Mouse (Mus musculus): ENCODE measurements around the gene Acsl1. TPM values are rescaled to one million over a fixed set of nuclear protein-coding genes. Genes with fewer than 3 reads are reported as not detected.
A peak's percentile ranks its signal among the peaks of the same experiment; 100 is the strongest.

Gene Acsl1
- polyA plus RNA-seq, 1 experiment from 2014 or later, result 15.2 TPM

GRCm38 (mm10) chr8:46478783-46479182 is 7.9 kb downstream of the Acsl1 start:
- H3K4me1 ChIP-seq (replicated peaks), result peaks cover 9% of the 10 kb centered on the region
- H3K27ac ChIP-seq, result no peak overlapping the region
- peaks cover 6% of the 10 kb centered on the region; the same call in 1 of the 2 replicates for H3K27me3 ChIP-seq
- no peak overlapping the region for H3K4me3 ChIP-seq
- no peak for ATAC-seq (ENCODE audit: low FRiP score)
- no peak overlapping the region for H3K4me2 ChIP-seq
- 92% methylated on average over 10 of the region's 10 CpGs for whole genome bisulfite sequencing
- no peaks in the 10 kb centered on the region for H3K36me3 ChIP-seq
- no peaks in the 10 kb centered on the region for H3K9me3 ChIP-seq
- no peak overlapping the region for H3K9ac ChIP-seq

DNA sequence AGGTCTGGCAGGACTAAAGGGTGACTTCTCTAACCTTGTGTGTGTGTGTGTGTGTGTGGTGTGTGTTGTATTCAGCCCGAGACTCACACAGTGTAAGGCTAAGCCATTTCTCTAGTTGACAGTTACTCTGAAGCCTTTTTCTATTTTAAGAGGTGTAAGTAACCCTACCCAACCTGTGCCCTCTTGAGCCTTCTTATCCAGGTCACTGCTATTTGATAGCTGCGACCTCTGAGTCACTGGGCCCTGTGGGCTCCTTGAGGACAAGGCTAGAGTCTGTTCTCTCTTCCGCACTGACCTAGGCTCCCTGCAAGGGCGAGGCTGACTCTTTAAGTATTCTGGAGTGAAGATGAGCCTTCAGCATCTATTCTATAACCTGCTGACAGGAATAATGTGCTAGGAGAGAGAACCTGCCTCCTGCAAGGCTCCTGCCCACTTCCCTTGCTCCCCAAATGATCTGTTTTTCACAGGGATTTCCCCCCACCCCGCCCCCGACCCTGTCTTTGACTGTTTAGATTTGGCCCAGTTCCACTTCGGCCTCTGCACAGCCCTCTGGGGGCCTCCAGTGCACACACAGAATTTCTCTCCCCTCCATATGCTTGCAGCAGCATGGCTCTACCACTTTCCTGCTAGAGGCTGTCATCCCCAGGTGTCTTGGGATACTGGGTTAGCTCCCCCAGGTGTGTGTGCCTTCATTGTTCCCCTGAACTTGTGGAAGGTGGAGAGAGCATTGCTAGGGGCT is 9.1 kb downstream of the Acsl1 start:
- no peak for ATAC-seq (ENCODE audit: low FRiP score)
- H3K4me2 ChIP-seq, result no peak overlapping the region
- 72% methylated on average over 7 of the region's 7 CpGs for WGBS
- H3K9me3 ChIP-seq, result no peaks in the 10 kb centered on the region
- H3K27ac ChIP-seq, result 0 out of 2 replicates have a peak overlapping the region, but pooled peaks have one; percentile 1
- peaks cover 10% of the 10 kb centered on the region; the same call in 1 of the 2 replicates for H3K27me3 ChIP-seq
- H3K36me3 ChIP-seq, result no peaks in the 10 kb centered on the region
- no peak overlapping the region for H3K9ac ChIP-seq
- no peak overlapping the region for H3K4me3 ChIP-seq
- peaks cover 9% of the 10 kb centered on the region for H3K4me1 ChIP-seq (replicated peaks)

DNA sequence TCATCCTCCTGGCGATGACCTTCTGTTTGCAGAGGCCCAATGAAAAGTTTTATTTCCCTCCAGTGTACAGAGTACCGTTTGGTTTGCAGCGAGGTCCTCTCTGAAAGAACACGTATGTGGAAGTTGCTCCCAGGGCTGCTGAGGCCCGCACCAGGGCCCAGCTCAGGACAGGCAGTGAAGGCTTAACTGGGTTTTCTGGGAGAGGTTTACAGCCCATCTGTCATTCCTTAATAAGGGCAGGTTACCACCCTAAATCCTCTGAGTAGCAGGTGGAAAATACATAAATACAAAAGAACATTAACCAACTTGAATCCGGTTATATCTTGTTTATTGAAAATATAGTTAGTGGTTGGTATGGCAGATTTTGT is 9.7 kb downstream of the Acsl1 start:
- ATAC-seq (ENCODE audit: low FRiP score), result no peak
- WGBS, result 72% methylated on average over 6 of the region's 6 CpGs
- H3K27me3 ChIP-seq, result peaks cover 10% of the 10 kb centered on the region; the same call in 1 of the 2 replicates
- H3K4me3 ChIP-seq, result no peak overlapping the region
- H3K4me1 ChIP-seq (replicated peaks), result peaks cover 9% of the 10 kb centered on the region
- no peaks in the 10 kb centered on the region for H3K9me3 ChIP-seq
- H3K36me3 ChIP-seq, result no peaks in the 10 kb centered on the region
- H3K4me2 ChIP-seq, result no peak overlapping the region
- no peak overlapping the region for H3K9ac ChIP-seq
- 0 out of 2 replicates have a peak overlapping the region, but pooled peaks have one; percentile 1 for H3K27ac ChIP-seq

DNA sequence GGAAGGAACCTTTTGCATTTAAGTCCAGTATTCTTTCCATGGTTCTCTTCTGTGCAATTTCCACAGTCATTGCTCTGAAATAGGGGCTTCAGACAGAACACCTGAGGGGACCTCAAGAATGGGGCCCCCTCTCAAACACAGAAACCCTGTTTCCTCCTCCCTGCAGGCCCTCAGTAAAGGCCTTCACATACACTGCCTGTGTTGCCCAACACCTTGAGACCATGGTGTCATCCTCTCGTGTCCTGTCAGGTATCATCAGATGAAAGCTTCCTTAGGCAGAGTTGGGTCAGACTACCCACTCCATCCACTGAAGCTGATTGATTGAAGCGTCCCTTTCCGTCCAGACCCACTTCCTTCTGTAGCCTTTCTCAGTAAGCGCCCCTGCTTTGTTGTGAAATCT is 11.9 kb downstream of the Acsl1 start:
- Histone ChIP-seq H3K27ac (no peak overlapping the region), H3K36me3 (no peaks in the 10 kb centered on the region), H3K27me3 (0 out of 2 replicates have a peak, but pooled peaks cover 5% of the 10 kb centered on the region), H3K9me3 (no peaks in the 10 kb centered on the region), H3K4me3 (no peak overlapping the region), H3K4me2 (no peak overlapping the region), H3K9ac (no peak overlapping the region), H3K4me1 (replicated peaks) (peaks cover 12% of the 10 kb centered on the region)
- WGBS, result 86% methylated on average over 4 of the region's 4 CpGs
- no peak for ATAC-seq (ENCODE audit: low FRiP score)

DNA sequence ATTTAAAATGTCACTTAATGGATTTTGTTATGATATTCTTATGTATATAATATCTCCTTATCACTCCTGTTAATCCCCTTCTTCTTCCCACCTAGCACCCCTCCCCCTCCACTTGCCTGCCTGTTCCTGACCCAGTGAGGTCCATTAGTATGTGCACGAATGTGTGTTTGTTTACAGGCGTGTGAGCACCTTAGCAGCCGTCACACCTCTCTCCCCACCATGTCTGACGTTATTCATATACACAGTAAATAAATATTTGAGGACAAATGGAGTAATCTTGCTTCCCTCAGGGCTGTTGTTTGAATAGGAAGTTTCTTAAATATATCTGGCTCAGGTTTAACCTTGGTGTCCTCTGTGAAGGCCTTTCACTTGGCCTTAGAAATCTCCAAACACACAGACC is 12.4 kb downstream of the Acsl1 start:
- 0 out of 2 replicates have a peak, but pooled peaks cover 5% of the 10 kb centered on the region for H3K27me3 ChIP-seq
- no peak overlapping the region for H3K4me2 ChIP-seq
- H3K4me1 ChIP-seq (replicated peaks), result peaks cover 17% of the 10 kb centered on the region
- no peak overlapping the region for H3K27ac ChIP-seq
- H3K4me3 ChIP-seq, result no peak overlapping the region
- WGBS, result 80% methylated on average over 4 of the region's 4 CpGs
- H3K36me3 ChIP-seq, result no peaks in the 10 kb centered on the region
- ATAC-seq (ENCODE audit: low FRiP score), result no peak
- no peaks in the 10 kb centered on the region for H3K9me3 ChIP-seq
- no peak overlapping the region for H3K9ac ChIP-seq

DNA sequence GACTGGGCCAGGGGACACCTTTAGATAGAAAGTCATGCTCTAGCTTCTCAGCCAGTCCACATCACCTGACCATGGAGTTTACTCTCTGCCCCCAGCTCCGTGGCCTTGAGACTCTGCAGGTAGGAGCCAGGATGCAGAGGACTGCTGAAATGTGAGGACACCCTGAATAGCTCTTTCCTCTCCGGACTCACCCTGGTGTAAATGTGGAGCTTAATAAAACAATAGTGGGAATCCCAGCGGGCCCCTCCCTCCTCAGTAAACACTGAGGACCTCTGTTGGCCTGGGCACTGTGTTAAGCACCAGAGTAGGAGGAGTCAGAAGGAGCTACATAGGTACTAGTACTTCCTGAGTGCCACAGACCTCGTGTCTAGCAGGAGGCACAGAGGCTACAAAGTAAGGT is 13.2 kb downstream of the Acsl1 start:
- 45% methylated on average over 4 of the region's 4 CpGs for WGBS
- peaks cover 19% of the 10 kb centered on the region for H3K4me1 ChIP-seq (replicated peaks)
- no peak overlapping the region for H3K4me2 ChIP-seq
- H3K27ac ChIP-seq, result no peak overlapping the region
- H3K36me3 ChIP-seq, result no peaks in the 10 kb centered on the region
- no peak overlapping the region for H3K9ac ChIP-seq
- no peaks in the 10 kb centered on the region for H3K9me3 ChIP-seq
- no peak overlapping the region for H3K4me3 ChIP-seq
- no peak for ATAC-seq (ENCODE audit: low FRiP score)
- 0 out of 2 replicates have a peak, but pooled peaks cover 5% of the 10 kb centered on the region for H3K27me3 ChIP-seq

DNA sequence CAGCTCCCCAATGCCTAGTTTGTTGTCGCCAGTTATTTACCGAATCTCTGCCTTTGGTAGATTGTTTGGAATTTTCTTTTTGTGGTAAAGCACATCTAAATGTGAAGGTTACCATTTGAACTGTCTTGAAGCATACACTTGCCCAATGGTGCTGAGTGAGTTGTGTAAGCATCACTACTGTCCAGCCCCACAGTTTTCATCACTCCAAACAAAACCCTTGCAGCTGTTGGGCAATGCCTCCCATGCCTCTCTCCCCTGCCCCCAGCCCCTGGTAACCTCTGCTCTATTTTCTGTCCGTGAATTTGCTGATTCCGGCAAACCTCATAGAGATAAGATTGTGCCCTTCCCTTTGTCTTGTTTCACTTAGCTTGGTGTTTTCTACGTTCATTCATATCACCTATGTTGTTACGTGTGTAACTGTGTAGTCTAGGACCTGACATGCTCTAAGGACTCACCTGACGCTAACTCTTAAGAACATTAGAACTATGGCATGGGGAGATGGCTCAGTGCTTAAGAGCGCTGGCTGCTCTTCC is 14.2 kb downstream of the Acsl1 start:
- H3K27me3 ChIP-seq, result peaks cover 5% of the 10 kb centered on the region; the same call in 1 of the 2 replicates
- 94% methylated on average over 8 of the region's 8 CpGs for WGBS
- H3K9me3 ChIP-seq, result no peaks in the 10 kb centered on the region
- no peak overlapping the region for H3K4me3 ChIP-seq
- no peak for ATAC-seq (ENCODE audit: low FRiP score)
- no peaks in the 10 kb centered on the region for H3K36me3 ChIP-seq
- no peak overlapping the region for H3K27ac ChIP-seq
- H3K9ac ChIP-seq, result no peak overlapping the region
- H3K4me1 ChIP-seq (replicated peaks), result peaks cover 17% of the 10 kb centered on the region
- H3K4me2 ChIP-seq, result no peak overlapping the region

DNA sequence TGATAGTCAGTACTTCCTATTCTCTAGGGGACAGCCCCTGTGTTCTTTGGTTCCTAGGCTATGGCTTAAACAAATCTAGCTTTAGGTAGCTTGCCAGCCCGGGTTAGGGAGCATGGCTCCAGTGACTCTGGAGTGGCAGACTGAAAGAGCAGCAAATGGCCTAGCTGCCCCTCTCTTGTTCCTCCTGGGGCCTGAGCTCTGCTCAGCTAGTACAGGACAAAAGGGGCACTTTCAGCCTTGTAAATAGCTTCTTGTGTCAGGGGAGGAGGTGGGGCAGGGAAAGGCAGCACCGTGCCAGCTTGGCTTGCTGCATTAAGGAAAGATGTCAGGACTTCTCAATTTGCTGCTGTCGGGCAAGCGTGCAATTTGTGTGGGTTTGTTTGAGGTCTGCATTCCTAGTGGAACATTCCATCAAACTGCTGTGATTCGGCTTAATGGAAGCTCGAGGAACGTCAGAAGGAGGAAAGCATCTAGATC is 17.3 kb downstream of the Acsl1 start:
- Histone ChIP-seq H3K4me1 (replicated peaks) (peaks cover 11% of the 10 kb centered on the region), H3K27me3 (peaks cover 10% of the 10 kb centered on the region; the same call in 1 of the 2 replicates), H3K4me3 (no peak overlapping the region), H3K27ac (no peak overlapping the region), H3K9me3 (no peaks in the 10 kb centered on the region), H3K9ac (no peak overlapping the region), H3K36me3 (no peaks in the 10 kb centered on the region), H3K4me2 (no peak overlapping the region)
- ATAC-seq (ENCODE audit: low FRiP score), result peak; percentile 71
- 26% methylated on average over 7 of the region's 7 CpGs for WGBS

GRCm38 (mm10) chr8:46489196-46489595 is 18.4 kb downstream of the Acsl1 start:
- H3K9ac ChIP-seq, result no peak overlapping the region
- no peak overlapping the region for H3K4me3 ChIP-seq
- no peak overlapping the region for H3K27ac ChIP-seq
- H3K36me3 ChIP-seq, result no peaks in the 10 kb centered on the region
- ATAC-seq (ENCODE audit: low FRiP score), result no peak
- H3K4me1 ChIP-seq (replicated peaks), result peaks cover 11% of the 10 kb centered on the region
- 87% methylated on average over 1 of the region's 1 CpGs for WGBS
- H3K27me3 ChIP-seq, result peaks cover 10% of the 10 kb centered on the region; the same call in 1 of the 2 replicates
- H3K4me2 ChIP-seq, result no peak overlapping the region
- H3K9me3 ChIP-seq, result no peaks in the 10 kb centered on the region

DNA sequence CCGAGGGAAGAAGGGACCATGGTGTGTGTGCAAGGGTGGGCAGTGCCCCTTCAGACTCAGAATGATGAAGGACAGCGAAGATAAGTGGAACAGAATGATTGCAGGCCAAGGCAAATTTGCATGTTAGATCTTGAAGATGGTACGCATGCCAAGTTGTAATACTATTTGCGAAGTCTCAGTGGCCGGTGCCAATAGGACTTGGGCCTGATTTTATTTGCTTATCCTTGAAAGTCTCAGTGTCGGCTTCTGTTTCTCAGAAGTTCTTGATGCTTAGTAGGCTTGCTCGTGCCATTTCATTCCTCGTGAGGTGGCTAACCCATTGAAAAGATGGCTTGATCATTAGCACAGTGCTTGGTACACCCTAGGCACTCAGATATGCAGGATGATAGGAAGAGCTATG is 19.4 kb downstream of the Acsl1 start:
- H3K4me3 ChIP-seq, result no peak overlapping the region
- no peaks in the 10 kb centered on the region for H3K9me3 ChIP-seq
- peaks cover 6% of the 10 kb centered on the region; the same call in 1 of the 2 replicates for H3K27me3 ChIP-seq
- H3K4me2 ChIP-seq, result no peak overlapping the region
- no peak for ATAC-seq (ENCODE audit: low FRiP score)
- no peak overlapping the region for H3K27ac ChIP-seq
- H3K4me1 ChIP-seq (replicated peaks), result peaks cover 11% of the 10 kb centered on the region
- H3K36me3 ChIP-seq, result no peaks in the 10 kb centered on the region
- WGBS, result 93% methylated on average over 8 of the region's 8 CpGs
- no peak overlapping the region for H3K9ac ChIP-seq

DNA sequence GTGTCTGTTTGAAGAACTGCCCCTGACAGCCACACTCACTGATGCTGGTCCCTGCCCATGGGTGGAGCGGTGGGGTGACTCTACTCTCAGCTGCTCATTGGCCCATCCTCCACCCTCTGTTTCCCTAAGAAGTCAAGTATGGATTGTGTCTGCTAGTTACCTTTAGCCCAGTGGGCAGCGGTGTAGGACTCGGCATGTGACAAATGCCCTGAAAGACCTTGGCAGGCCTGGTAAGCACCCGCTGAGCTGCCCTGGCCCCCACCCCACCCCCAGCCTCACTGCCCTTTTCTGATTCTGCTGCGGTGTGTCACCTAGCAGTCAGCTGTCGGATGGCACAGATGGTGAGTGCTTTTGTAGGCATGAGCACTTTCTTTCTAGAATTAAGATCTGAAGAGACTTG is 20.0 kb downstream of the Acsl1 start:
- 81% methylated on average over 6 of the region's 6 CpGs for WGBS
- no peak overlapping the region for H3K4me2 ChIP-seq

DNA sequence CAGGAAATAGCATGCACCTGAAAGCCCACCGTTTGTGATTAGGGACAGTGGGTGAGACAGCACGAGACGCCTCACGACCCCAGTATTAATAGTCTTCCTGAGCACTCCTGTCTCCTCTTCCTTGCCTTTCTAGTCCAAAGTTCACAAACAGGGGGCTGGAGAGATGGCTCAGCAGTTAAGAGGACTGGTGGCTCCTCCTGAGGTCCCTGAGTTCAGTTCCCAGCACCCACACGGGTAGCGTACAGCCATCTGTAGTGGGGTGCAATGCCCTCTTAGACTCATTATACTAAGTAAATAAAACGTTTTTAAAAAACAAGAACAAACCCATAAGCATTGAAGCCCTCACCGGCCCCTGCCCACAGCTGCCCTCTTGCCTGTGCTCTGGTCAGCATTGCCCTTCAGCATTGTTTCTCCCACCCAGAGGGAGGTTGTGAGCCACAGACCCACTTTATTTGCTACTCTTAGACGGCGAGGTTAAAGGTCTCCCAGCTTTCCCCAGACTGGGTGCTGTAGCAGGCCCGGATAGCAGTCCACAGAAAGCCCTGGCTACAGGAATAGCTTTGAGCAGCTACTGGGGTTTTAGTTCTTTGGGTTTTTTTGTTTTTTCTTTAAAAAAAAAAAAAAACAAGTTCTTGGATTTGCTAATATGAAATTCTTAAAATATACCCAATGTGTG is 22.8 kb downstream of the Acsl1 start:
- no peak for ATAC-seq (ENCODE audit: low FRiP score)
- H3K4me2 ChIP-seq, result no peak overlapping the region
- peaks cover 6% of the 10 kb centered on the region; the same call in 1 of the 2 replicates for H3K27me3 ChIP-seq
- no peaks in the 10 kb centered on the region for H3K36me3 ChIP-seq
- H3K4me3 ChIP-seq, result no peak overlapping the region
- H3K9ac ChIP-seq, result no peak overlapping the region
- no peaks in the 10 kb centered on the region for H3K9me3 ChIP-seq
- 87% methylated on average over 11 of the region's 11 CpGs for WGBS
- no peaks in the 10 kb centered on the region for H3K4me1 ChIP-seq (replicated peaks)
- H3K27ac ChIP-seq, result no peak overlapping the region

More for the DNA sequence above, 20.0 kb downstream of the Acsl1 start:
- H3K4me1 ChIP-seq (replicated peaks), result peaks cover 11% of the 10 kb centered on the region
- ATAC-seq (ENCODE audit: low FRiP score), result no peak
- no peak overlapping the region for H3K4me3 ChIP-seq
- peaks cover 6% of the 10 kb centered on the region; the same call in 1 of the 2 replicates for H3K27me3 ChIP-seq
- no peak overlapping the region for H3K27ac ChIP-seq
- H3K9ac ChIP-seq, result no peak overlapping the region
- no peaks in the 10 kb centered on the region for H3K9me3 ChIP-seq
- no peaks in the 10 kb centered on the region for H3K36me3 ChIP-seq
